Mouse (Mus musculus): Measurements from ENCODE around the gene Kirrel3. TPM values are rescaled to one million over a fixed set of nuclear protein-coding genes. Genes with fewer than 3 reads are reported as not detected.

Gene Kirrel3
- total RNA-seq, 2 experiments from 2014 or later, result 0.88 to 1.1 TPM

- no peak for DNase-seq
- intact Hi-C loops (cut with DNase I; ENCODE audit: low total_unique reads), result no loop called here
These were observed 174.9 kb downstream of the Kirrel3 start for GRCm38 (mm10) chr9:34660566-34660965.

DNA sequence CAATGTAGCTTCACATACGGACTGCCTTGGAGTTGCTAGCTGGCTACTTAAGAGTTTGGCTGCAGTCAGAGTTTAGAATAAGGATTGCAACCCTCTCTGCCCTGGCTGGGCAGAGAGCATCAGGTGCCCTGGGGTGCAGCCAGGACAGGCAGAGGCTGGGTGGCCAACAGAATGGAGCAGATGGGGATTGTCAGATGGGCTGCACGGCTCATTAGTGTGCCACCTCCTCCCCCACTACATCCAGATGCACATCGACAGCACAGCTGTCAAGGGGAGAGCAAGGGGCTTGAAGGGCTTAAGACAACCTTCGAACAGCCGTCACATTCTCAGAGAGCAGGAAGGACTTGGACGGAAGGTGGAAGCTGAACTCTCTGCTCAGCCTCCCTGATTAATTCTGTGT is 177.7 kb downstream of the Kirrel3 start:
- intact Hi-C loops (cut with DNase I; ENCODE audit: low total_unique reads), result no loop called here
- no peak for DNase-seq

- intact Hi-C loops (cut with DNase I; ENCODE audit: low total_unique reads), result no loop called here
- DNase-seq, result no peak
These were observed 179.9 kb downstream of the Kirrel3 start for GRCm38 (mm10) chr9:34665361-34666129.

DNA sequence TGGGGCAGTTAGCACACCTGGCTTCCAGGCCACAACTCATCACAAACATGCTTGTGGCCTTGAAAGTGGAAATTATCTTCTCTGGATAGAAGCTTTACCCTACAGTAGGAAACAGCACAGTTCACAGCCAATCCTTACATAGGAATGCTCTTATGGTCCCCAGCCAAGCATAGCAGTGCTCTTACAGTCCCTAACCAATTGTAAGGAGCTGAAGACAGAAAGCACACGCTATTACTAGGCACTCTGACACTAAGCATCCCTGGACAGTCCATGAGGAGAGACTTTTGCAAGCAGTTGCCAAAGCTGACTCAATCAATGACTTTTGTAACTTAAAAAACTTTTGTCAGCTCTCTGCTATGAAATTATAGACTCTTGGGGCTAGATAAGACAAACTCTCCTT is 181.5 kb downstream of the Kirrel3 start:
- intact Hi-C loops (cut with DNase I; ENCODE audit: low total_unique reads), result no loop called here
- DNase-seq, result no peak

GRCm38 (mm10) chr9:34670906-34671305 is 185.2 kb downstream of the Kirrel3 start:
- intact Hi-C loops (cut with DNase I; ENCODE audit: low total_unique reads), result no loop called here
- no peak for DNase-seq

GRCm38 (mm10) chr9:34686798-34687197 is 201.1 kb downstream of the Kirrel3 start:
- DNase-seq, result no peak
- intact Hi-C loops (cut with DNase I; ENCODE audit: low total_unique reads), result no loop called here

GRCm38 (mm10) chr9:34688358-34688757 is 202.7 kb downstream of the Kirrel3 start:
- no peak for DNase-seq
- intact Hi-C loops (cut with DNase I; ENCODE audit: low total_unique reads), result no loop called here

- DNase-seq, result no peak
- intact Hi-C loops (cut with DNase I; ENCODE audit: low total_unique reads), result no loop called here
These were observed 203.7 kb downstream of the Kirrel3 start for GRCm38 (mm10) chr9:34689375-34689774.

- DNase-seq, result no peak
- intact Hi-C loops (cut with DNase I; ENCODE audit: low total_unique reads), result no loop called here
These were observed 210.0 kb downstream of the Kirrel3 start for GRCm38 (mm10) chr9:34695646-34696045.

GRCm38 (mm10) chr9:34703547-34704300 is 218.0 kb downstream of the Kirrel3 start:
- intact Hi-C loops (cut with DNase I; ENCODE audit: low total_unique reads), result no loop called here
- DNase-seq, result no peak

GRCm38 (mm10) chr9:34704357-34704756 is 218.7 kb downstream of the Kirrel3 start:
- intact Hi-C loops (cut with DNase I; ENCODE audit: low total_unique reads), result no loop called here
- no peak for DNase-seq

- DNase-seq, result no peak
- intact Hi-C loops (cut with DNase I; ENCODE audit: low total_unique reads), result no loop called here
These were observed 220.7 kb downstream of the Kirrel3 start for GRCm38 (mm10) chr9:34706350-34706873.

GRCm38 (mm10) chr9:34708691-34709090 is 223.0 kb downstream of the Kirrel3 start:
- intact Hi-C loops (cut with DNase I; ENCODE audit: low total_unique reads), result no loop called here
- DNase-seq, result no peak

GRCm38 (mm10) chr9:34711996-34712395 is 226.3 kb downstream of the Kirrel3 start:
- intact Hi-C loops (cut with DNase I; ENCODE audit: low total_unique reads), result no loop called here

GRCm38 (mm10) chr9:34712996-34713395 is 227.3 kb downstream of the Kirrel3 start:
- intact Hi-C loops (cut with DNase I; ENCODE audit: low total_unique reads), result no loop called here
- no peak for DNase-seq

More at GRCm38 (mm10) chr9:34711996-34712395, 226.3 kb downstream of the Kirrel3 start:
- DNase-seq, result no peak

DNA sequence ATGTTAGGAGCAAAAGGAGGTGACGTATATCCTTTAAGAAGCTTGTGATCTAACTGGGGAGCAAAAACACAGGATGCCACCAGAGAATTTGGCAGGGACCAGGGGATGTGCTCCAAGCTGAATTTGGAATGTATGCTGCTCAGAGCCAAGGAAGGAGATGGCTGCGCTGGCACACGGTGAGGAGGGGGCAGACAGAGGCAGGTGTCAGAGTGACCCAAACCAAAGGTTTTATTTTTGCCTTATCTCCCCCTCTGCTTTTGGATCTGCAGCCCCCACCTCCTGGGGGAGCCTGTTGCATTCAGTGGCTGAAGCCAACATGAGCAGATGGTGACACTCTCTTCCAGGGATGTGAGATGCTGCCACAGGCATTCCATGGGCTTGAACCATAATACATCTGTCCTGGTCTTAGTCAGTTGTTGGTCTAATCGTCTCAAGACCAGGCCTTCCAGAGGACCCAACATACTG is 227.8 kb downstream of the Kirrel3 start:
- intact Hi-C loops (cut with DNase I; ENCODE audit: low total_unique reads), result no loop called here
- no peak for DNase-seq

- intact Hi-C loops (cut with DNase I; ENCODE audit: low total_unique reads), result no loop called here
These were observed 229.4 kb downstream of the Kirrel3 start for GRCm38 (mm10) chr9:34714996-34715619.

DNA sequence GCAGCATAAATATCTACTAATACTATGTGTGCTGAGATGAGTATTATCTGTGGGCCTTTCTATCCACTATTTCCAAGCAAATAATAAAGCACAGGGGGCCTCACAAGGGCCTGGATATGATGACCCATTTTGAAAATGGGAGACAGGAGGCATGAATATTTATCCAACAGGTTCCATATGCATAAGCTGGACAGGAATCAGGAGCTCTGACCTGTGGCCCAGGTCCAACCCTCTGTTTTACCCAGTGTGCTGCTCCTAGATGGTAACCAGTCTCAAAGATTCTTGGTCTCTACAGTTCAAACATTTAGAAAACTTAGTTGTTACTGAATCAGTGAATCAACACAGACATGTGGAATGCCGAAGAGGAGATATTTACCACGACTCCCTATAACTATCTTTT is 230.8 kb downstream of the Kirrel3 start:
- no peak for DNase-seq
- intact Hi-C loops (cut with DNase I; ENCODE audit: low total_unique reads), result no loop called here

More at GRCm38 (mm10) chr9:34714996-34715619, 229.4 kb downstream of the Kirrel3 start:
- no peak for DNase-seq

DNA sequence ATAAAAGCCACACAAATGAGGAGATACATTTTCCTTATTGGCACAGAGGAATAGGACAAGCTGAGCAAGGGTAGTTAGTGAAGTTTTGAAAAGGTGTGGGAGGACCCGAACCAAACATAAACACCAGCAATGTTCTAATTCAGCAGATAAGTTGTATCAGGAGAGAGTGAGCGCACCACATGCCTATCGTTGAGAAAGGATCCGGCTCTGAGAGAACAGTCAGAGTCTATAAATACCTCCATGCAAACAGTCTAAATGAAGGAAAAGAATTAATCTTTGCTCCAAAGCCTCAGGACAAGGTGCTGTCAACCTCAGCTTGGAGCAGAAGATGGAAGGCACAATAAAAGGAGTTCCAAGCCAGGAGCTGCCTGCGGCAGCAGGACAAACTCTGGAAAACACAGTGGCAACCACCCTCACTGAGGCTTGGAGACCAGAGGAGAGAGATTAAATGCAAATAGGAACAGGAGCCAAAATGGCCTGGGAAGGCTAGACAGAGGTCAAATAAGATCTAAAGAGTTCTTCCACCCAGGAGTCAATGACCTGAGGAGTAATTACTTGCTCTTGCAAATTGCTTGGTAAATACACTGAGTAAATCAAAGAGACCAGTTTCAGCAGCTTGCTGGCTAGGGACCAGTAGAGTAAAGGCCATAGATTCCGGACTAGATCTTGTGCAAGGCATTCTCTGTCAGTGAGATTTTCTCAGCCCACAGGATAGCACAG is 235.9 kb downstream of the Kirrel3 start:
- intact Hi-C loops (cut with DNase I; ENCODE audit: low total_unique reads), result no loop called here

DNA sequence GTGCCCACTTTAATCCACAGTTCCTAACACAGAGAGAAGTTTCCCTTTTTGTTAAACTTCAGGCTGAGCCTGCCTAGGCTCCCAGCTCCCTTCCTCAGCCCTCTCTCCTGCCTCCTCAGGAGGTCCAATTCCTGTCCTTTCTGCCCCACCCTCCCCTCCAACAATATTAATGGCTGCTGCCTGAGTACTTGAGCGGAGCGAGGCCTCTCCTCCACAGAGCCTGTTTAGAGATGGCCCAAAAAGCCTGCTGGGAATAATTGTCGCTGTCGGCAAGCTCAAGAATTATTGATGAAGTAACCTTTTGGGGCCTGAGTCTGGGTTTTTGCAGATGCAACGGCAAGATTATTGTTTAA is 236.5 kb downstream of the Kirrel3 start:
- intact Hi-C loops (cut with DNase I; ENCODE audit: low total_unique reads), result no loop called here
- DNase-seq, result no peak

More for the DNA sequence above, 235.9 kb downstream of the Kirrel3 start:
- no peak for DNase-seq
